Mouse (Mus musculus) limb, embryonic 13.5 days (tissue): ENCODE data around the gene Cort. TPM values are rescaled to one million over a fixed set of nuclear protein-coding genes. Genes with fewer than 3 reads are reported as not detected.
"Not testable (repeated sequence)": the region's sequence is repeated elsewhere in the genome, so short reads cannot be mapped to it uniquely, and the experiment has no call there.

ENCODE experiments used
- ATAC-seq: fragments of 200-750 bp; cut with Nextera tagmentation; 2 replicates; pipeline ENCODE4 v1.8.0; 2017; ENCODE audit warnings: low read depth, moderate number of reproducible peaks, moderate TSS enrichment; ENCODE audit not compliant: low FRiP score
- H3K27ac ChIP-seq: fragments of 300-500 bp; sonication (generic); 2 replicates; pipeline ENCODE4 v1.5.1; 2015; ENCODE audit warnings: inconsistent platforms, mild to moderate bottlenecking, moderate library complexity
- H3K27me3 ChIP-seq: fragments of 300-500 bp; sonication (generic); 2 replicates; pipeline ENCODE4 v1.6.1; 2015; ENCODE audit warnings: mild to moderate bottlenecking, inconsistent platforms
- H3K36me3 ChIP-seq: fragments of 300-500 bp; sonication (generic); 2 replicates; pipeline ENCODE4 v1.6.1; 2015; ENCODE audit warnings: inconsistent platforms, mild to moderate bottlenecking, moderate library complexity
- H3K4me1 ChIP-seq: fragments of 300-500 bp; sonication (generic); 2 replicates; pipeline ENCODE4 v1.6.1; 2015; ENCODE audit warnings: inconsistent platforms
- H3K4me2 ChIP-seq: fragments of 300-500 bp; sonication (generic); replicated peaks from 2 replicates; pipeline ENCODE4 v1.6.1; 2015; ENCODE audit warnings: inconsistent platforms, mild to moderate bottlenecking, moderate library complexity
- H3K4me3 ChIP-seq: fragments of 300-500 bp; sonication (generic); 2 replicates; pipeline ENCODE4 v1.5.1; 2015; ENCODE audit warnings: moderate library complexity, mild to moderate bottlenecking, inconsistent platforms
- H3K9ac ChIP-seq: fragments of 300-500 bp; sonication (generic); 2 replicates; pipeline ENCODE4 v1.6.1; 2015; ENCODE audit warnings: mild to moderate bottlenecking, inconsistent platforms
- H3K9me3 ChIP-seq: fragments of 300-500 bp; sonication (generic); 2 replicates; pipeline ENCODE4 v1.6.1; 2016; ENCODE audit warnings: inconsistent platforms
- WGBS: fragments of 180-500 bp; shearing (Covaris S2); methylation state at CpG from one replicate; pipeline ENCODE4 v1.1.7; 2015; 5-methylcytosine and 5-hydroxymethylcytosine counted together
- polyA plus RNA-seq: library from polyadenylated mRNA; unstranded; fragments of >200 nt; fragmentation: Nextera tagmentation; extraction: Ambion mirVana; gene quantifications from 2 replicates; pipeline ENCODE4 v1.2.1, GENCODE M21; 2015

The Cort gene
- polyA plus RNA-seq, 1 experiment from 2014 or later: 0.31 TPM

- Histone ChIP-seq H3K27ac (no peak overlapping the region), H3K4me1 (peaks cover 9% of the 10 kb centered on the region; the same call in 1 of the 2 replicates)
- WGBS: 61% methylated on average over 5 of the region's 5 CpGs
These were observed 3.1 kb downstream of the Cort start for GRCm38 (mm10) chr4:149123432-149123831.

GRCm38 (mm10) chr4:149119978-149120562 is 6.5 kb downstream of the Cort start:
- not testable (repeated sequence) for H3K9ac ChIP-seq, H3K9me3 ChIP-seq, H3K4me3 ChIP-seq, H3K4me1 ChIP-seq, H3K27ac ChIP-seq, H3K27me3 ChIP-seq
- Histone ChIP-seq H3K4me2 (0 out of 2 replicates have a peak overlapping the region, but pooled peaks have one; percentile 1), H3K36me3 (peaks cover 14% of the 10 kb centered on the region; the same call in 1 of the 2 replicates)
- WGBS: 73% methylated on average over 12 of the region's 12 CpGs
- 0 out of 2 replicates have a peak, but pooled peaks have one; percentile 13 for ATAC-seq

More at GRCm38 (mm10) chr4:149123432-149123831, 3.1 kb downstream of the Cort start:
- H3K4me3 ChIP-seq: no peak overlapping the region
- H3K27me3 ChIP-seq: no peaks in the 10 kb centered on the region
- no peak for ATAC-seq
- no peaks in the 10 kb centered on the region for H3K9me3 ChIP-seq
- H3K36me3 ChIP-seq: peaks cover 22% of the 10 kb centered on the region
- no peak overlapping the region for H3K9ac ChIP-seq
- no peak overlapping the region for H3K4me2 ChIP-seq

GRCm38 (mm10) chr4:149103875-149104561 is 22.5 kb downstream of the Cort start, which contains the start of gene Dffa:
Gene Dffa (plus strand): TSS chr4:149104146.
- Histone ChIP-seq H3K4me2 (peak within 1 kb of the TSS; percentile 92), H3K36me3 (peaks cover 26% of the 10 kb centered on the region), H3K9me3 (no peaks in the 10 kb centered on the region), H3K4me3 (peak within 1 kb of the TSS; percentile 83), H3K9ac (peak within 1 kb of the TSS; percentile 86), H3K27me3 (no peaks in the 10 kb centered on the region), H3K27ac (no peak within 1 kb of the TSS), H3K4me1 (peaks cover 8% of the 10 kb centered on the region)
- ATAC-seq: peak; percentile 87
- WGBS: 2% methylated on average over 35 of the region's 35 CpGs

GRCm38 (mm10) chr4:149101456-149101855 is 25.1 kb downstream of the Cort start:
- no peaks in the 10 kb centered on the region for H3K9me3 ChIP-seq
- no peak overlapping the region for H3K4me3 ChIP-seq
- H3K27ac ChIP-seq: no peak overlapping the region
- H3K4me2 ChIP-seq: no peak overlapping the region
- ATAC-seq: no peak
- peaks cover 24% of the 10 kb centered on the region for H3K4me1 ChIP-seq
- WGBS: 88% methylated on average over 3 of the region's 3 CpGs
- peaks cover 3% of the 10 kb centered on the region; the same call in 1 of the 2 replicates for H3K36me3 ChIP-seq
- H3K27me3 ChIP-seq: no peaks in the 10 kb centered on the region
- no peak overlapping the region for H3K9ac ChIP-seq

GRCm38 (mm10) chr4:149100449-149100848 is 26.1 kb downstream of the Cort start:
- not testable (repeated sequence) for ATAC-seq, H3K4me3 ChIP-seq, H3K27ac ChIP-seq, H3K36me3 ChIP-seq, H3K9me3 ChIP-seq, H3K27me3 ChIP-seq, H3K4me2 ChIP-seq, H3K9ac ChIP-seq
- 88% methylated on average over 12 of the region's 12 CpGs for WGBS
- peaks cover 24% of the 10 kb centered on the region for H3K4me1 ChIP-seq

GRCm38 (mm10) chr4:149099369-149100017 is 27.1 kb downstream of the Cort start, which contains the start of gene Pex14:
Gene Pex14 (minus strand): TSS chr4:149099876.
- Histone ChIP-seq H3K4me1 (peaks cover 18% of the 10 kb centered on the region), H3K4me2 (peak within 1 kb of the TSS; percentile 96), H3K9ac (peak within 1 kb of the TSS; percentile 91), H3K27ac (peak within 1 kb of the TSS; percentile 44; the same call in 1 of the 2 replicates), H3K4me3 (peak within 1 kb of the TSS; percentile 98), H3K9me3 (no peaks in the 10 kb centered on the region), H3K27me3 (no peaks in the 10 kb centered on the region), H3K36me3 (no peaks in the 10 kb centered on the region)
- 0% methylated on average over 49 of the region's 50 CpGs for WGBS
- ATAC-seq: peak; percentile 85

- Histone ChIP-seq H3K27ac (no peak overlapping the region), H3K9ac (peak overlapping the region; percentile 91), H3K36me3 (peaks cover 6% of the 10 kb centered on the region; the same call in 1 of the 2 replicates), H3K4me2 (peak overlapping the region; percentile 96), H3K9me3 (no peaks in the 10 kb centered on the region), H3K27me3 (no peaks in the 10 kb centered on the region), H3K4me1 (peaks cover 16% of the 10 kb centered on the region), H3K4me3 (peak overlapping the region; percentile 98)
- no peak for ATAC-seq
- 11% methylated on average over 11 of the region's 11 CpGs for WGBS
These were observed 28.0 kb downstream of the Cort start for GRCm38 (mm10) chr4:149098571-149098970.

- Histone ChIP-seq H3K9me3 (no peaks in the 10 kb centered on the region), H3K27me3 (no peaks in the 10 kb centered on the region), H3K4me3 (peak overlapping the region; percentile 98), H3K4me1 (peaks cover 16% of the 10 kb centered on the region), H3K9ac (peak overlapping the region; percentile 91), H3K27ac (no peak overlapping the region), H3K36me3 (peaks cover 11% of the 10 kb centered on the region), H3K4me2 (peak overlapping the region; percentile 96)
- 91% methylated on average over 3 of the region's 3 CpGs for WGBS
- no peak for ATAC-seq
These were observed 28.6 kb downstream of the Cort start for GRCm38 (mm10) chr4:149097956-149098355.

GRCm38 (mm10) chr4:149091364-149091763 is 35.2 kb downstream of the Cort start:
- Histone ChIP-seq H3K4me2 (no peak overlapping the region), H3K27me3 (no peaks in the 10 kb centered on the region), H3K4me3 (no peak overlapping the region), H3K9ac (no peak overlapping the region), H3K9me3 (no peaks in the 10 kb centered on the region), H3K4me1 (no peaks in the 10 kb centered on the region), H3K27ac (no peak overlapping the region), H3K36me3 (peaks cover 20% of the 10 kb centered on the region)
- 72% methylated on average over 8 of the region's 8 CpGs for WGBS
- ATAC-seq: no peak

GRCm38 (mm10) chr4:149085381-149085780 is 41.2 kb downstream of the Cort start:
- no peak overlapping the region for H3K4me2 ChIP-seq
- ATAC-seq: no peak
- H3K27ac ChIP-seq: no peak overlapping the region
- H3K9me3 ChIP-seq: no peaks in the 10 kb centered on the region
- H3K27me3 ChIP-seq: no peaks in the 10 kb centered on the region
- H3K36me3 ChIP-seq: no peaks in the 10 kb centered on the region
- H3K9ac ChIP-seq: no peak overlapping the region
- 76% methylated on average over 5 of the region's 5 CpGs for WGBS
- peaks cover 13% of the 10 kb centered on the region for H3K4me1 ChIP-seq
- H3K4me3 ChIP-seq: no peak overlapping the region

GRCm38 (mm10) chr4:149081528-149081927 is 45.0 kb downstream of the Cort start:
- H3K27me3 ChIP-seq: no peaks in the 10 kb centered on the region
- WGBS: 74% methylated on average over 17 of the region's 17 CpGs
- H3K4me2 ChIP-seq: no peak overlapping the region
- H3K36me3 ChIP-seq: no peaks in the 10 kb centered on the region
- H3K4me1 ChIP-seq: peaks cover 13% of the 10 kb centered on the region
- H3K9ac ChIP-seq: no peak overlapping the region
- no peaks in the 10 kb centered on the region for H3K9me3 ChIP-seq
- no peak overlapping the region for H3K27ac ChIP-seq
- no peak for ATAC-seq
- H3K4me3 ChIP-seq: no peak overlapping the region

- 94% methylated on average over 8 of the region's 8 CpGs for WGBS
- H3K9ac ChIP-seq: no peak overlapping the region
- H3K4me2 ChIP-seq: no peak overlapping the region
- peaks cover 6% of the 10 kb centered on the region for H3K36me3 ChIP-seq
- no peak for ATAC-seq
- H3K27me3 ChIP-seq: no peaks in the 10 kb centered on the region
- no peak overlapping the region for H3K4me3 ChIP-seq
- peaks cover 23% of the 10 kb centered on the region for H3K4me1 ChIP-seq
- H3K27ac ChIP-seq: no peak overlapping the region
- H3K9me3 ChIP-seq: no peaks in the 10 kb centered on the region
These were observed 46.5 kb downstream of the Cort start for GRCm38 (mm10) chr4:149080111-149080510.
